17 mouse cellular contexts compared by ENCODE assay signal in the genomic region with DNA sequence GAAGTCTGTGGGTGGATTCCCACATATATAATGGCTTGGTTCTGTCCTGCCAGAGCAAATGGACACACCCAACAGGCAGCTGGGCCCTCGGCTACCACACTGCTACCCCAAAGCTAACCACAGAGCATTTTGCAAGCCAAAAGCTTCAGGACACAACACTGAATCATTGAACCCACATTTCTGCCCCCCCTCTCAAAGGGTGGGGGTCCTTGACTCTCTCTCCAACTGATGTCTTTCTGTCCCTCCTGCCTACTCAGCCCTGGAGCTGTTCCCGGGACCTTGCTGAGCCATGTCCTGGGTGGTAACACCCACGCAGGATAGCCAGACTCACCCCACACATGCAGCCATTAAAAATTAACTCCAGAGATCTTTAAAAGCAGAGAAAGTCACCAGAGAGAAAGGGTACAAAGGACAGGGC. TPM values are rescaled to one million over a fixed set of nuclear protein-coding genes. Genes with fewer than 3 reads are reported as not detected.
DNase-seq lines count a peak whose midpoint lies in the region; ATAC-seq and TF ChIP-seq lines count a peak whose summit lies in the region.
"Had no signal": no experiment of that assay in that cellular context is flagged by ENCODE, and none has a peak within 500 bp of the region (broad histone marks: within the 10 kb centered on the region; RNA-seq: fewer than 3 reads in every experiment).

No protein-coding gene starts in this region.

- no peaks in the 10 kb centered on the region for H3K36me3 ChIP-seq in intestine, embryonic 15.5 days
- no peaks in the 10 kb centered on the region for H3K36me3 ChIP-seq in intestine, embryonic 16.5 days (ENCODE audit: control insufficient read depth, insufficient read depth, low read length)
- H3K36me3 ChIP-seq in liver, embryonic 14.5 days (replicated peaks; ENCODE audit: control insufficient read depth, insufficient read depth, low read depth) = no peaks in the 10 kb centered on the region
- no peaks in the 10 kb centered on the region for H3K36me3 ChIP-seq in midbrain, embryonic 11.5 days (ENCODE audit: control insufficient read depth, insufficient read depth, low read length)
- H3K36me3 ChIP-seq: G1E; neural tube, embryonic 13.5 days had no signal

- no peak for TF ChIP-seq EP300 in liver, embryonic 14.5 days (IDR thresholded peaks at IDR 0.05; ENCODE audit: low read depth)

- H3K4me1 ChIP-seq in intestine, embryonic 15.5 days (replicated peaks) = peaks cover 61% of the 10 kb centered on the region
- H3K4me1 ChIP-seq in intestine, embryonic 16.5 days (ENCODE audit: control insufficient read depth, insufficient read depth, low read length) = peaks cover 63% of the 10 kb centered on the region
- H3K4me1 ChIP-seq in liver, embryonic 14.5 days (replicated peaks; ENCODE audit: control insufficient read depth in 2 of 2, insufficient read depth in 2 of 2, low read length in 1 of 2) = peaks cover 0 to 9% of the 10 kb centered on the region in 2 experiments; a peak in 2 of 4 replicates
- no peaks in the 10 kb centered on the region for H3K4me1 ChIP-seq in cerebellum, adult 2 months (ENCODE audit: control insufficient read depth, insufficient read depth, low read length)
- peaks cover 13% of the 10 kb centered on the region for H3K4me1 ChIP-seq in midbrain, embryonic 11.5 days (ENCODE audit: control insufficient read depth, insufficient read depth, low read length)

- intact Hi-C loops in left cerebral cortex, postnatal 10 days (cut with DNase I) = no loop called here

- no peak for TF ChIP-seq POLR2A in cerebellum, adult 2 months (IDR thresholded peaks at IDR 0.05; ENCODE audit: borderline replicate concordance, insufficient read depth, low read length)

- peak overlapping the region; percentile 48 for H3K27ac ChIP-seq in intestine, embryonic 15.5 days
- H3K27ac ChIP-seq in intestine, embryonic 16.5 days (ENCODE audit: low read length) = no peak overlapping the region
- H3K27ac ChIP-seq in liver, embryonic 14.5 days = no peak overlapping the region
- no peak overlapping the region for H3K27ac ChIP-seq in cerebellum, adult 2 months (ENCODE audit: insufficient read depth, low read length)
- H3K27ac ChIP-seq in midbrain, embryonic 11.5 days (ENCODE audit: low read depth, low read length) = no peak overlapping the region
- H3K27ac ChIP-seq: neural tube, embryonic 13.5 days had no signal

- H3K4me3 ChIP-seq in intestine, embryonic 15.5 days (replicated peaks) = no peak overlapping the region
- no peak overlapping the region for H3K4me3 ChIP-seq in intestine, embryonic 16.5 days (ENCODE audit: low read length)
- no peak overlapping the region for H3K4me3 ChIP-seq in liver, embryonic 14.5 days (ENCODE audit: insufficient read depth in 1 of 2, low read depth in 2 of 2, low read length in 2 of 2)
- no peak overlapping the region for H3K4me3 ChIP-seq in cerebellum, adult 2 months (replicated peaks; ENCODE audit: insufficient read depth, low read depth, low read length)
- H3K4me3 ChIP-seq in midbrain, embryonic 11.5 days (ENCODE audit: low read depth, low read length) = no peak overlapping the region
- H3K4me3 ChIP-seq: neural tube, embryonic 13.5 days; stomach, embryonic 15.5 days had no signal

- H3K9me3 ChIP-seq in intestine, embryonic 15.5 days = no peaks in the 10 kb centered on the region
- no peaks in the 10 kb centered on the region for H3K9me3 ChIP-seq in intestine, embryonic 16.5 days (ENCODE audit: control insufficient read depth, low read length)
- no peaks in the 10 kb centered on the region for H3K9me3 ChIP-seq in liver, embryonic 14.5 days (ENCODE audit: control insufficient read depth, low read length)
- no peaks in the 10 kb centered on the region for H3K9me3 ChIP-seq in midbrain, embryonic 11.5 days (ENCODE audit: control insufficient read depth, low read length)
- H3K9me3 ChIP-seq: G1E; neural tube, embryonic 13.5 days; stomach, embryonic 15.5 days had no signal

- no peaks in the 10 kb centered on the region for H3K27me3 ChIP-seq in intestine, embryonic 15.5 days (replicated peaks)
- no peaks in the 10 kb centered on the region for H3K27me3 ChIP-seq in intestine, embryonic 16.5 days (replicated peaks; ENCODE audit: control insufficient read depth, insufficient read depth, low read length)
- H3K27me3 ChIP-seq in liver, embryonic 14.5 days (ENCODE audit: control insufficient read depth, insufficient read depth, low read length) = no peaks in the 10 kb centered on the region
- no peaks in the 10 kb centered on the region for H3K27me3 ChIP-seq in cerebellum, adult 2 months (ENCODE audit: control insufficient read depth, insufficient read depth, low read length)
- H3K27me3 ChIP-seq in midbrain, embryonic 11.5 days (ENCODE audit: control insufficient read depth, insufficient read depth, low read length) = no peaks in the 10 kb centered on the region
- H3K27me3 ChIP-seq: neural tube, embryonic 13.5 days; stomach, embryonic 15.5 days had no signal

- H3K4me2 ChIP-seq in intestine, embryonic 15.5 days (replicated peaks) = no peak overlapping the region
- H3K4me2 ChIP-seq in intestine, embryonic 16.5 days (ENCODE audit: low read depth, low read length) = no peak overlapping the region
- H3K4me2 ChIP-seq in liver, embryonic 14.5 days (ENCODE audit: low read depth) = no peak overlapping the region
- no peak overlapping the region for H3K4me2 ChIP-seq in midbrain, embryonic 11.5 days
- H3K4me2 ChIP-seq: heart, embryonic 11.5 days; neural tube, embryonic 13.5 days; stomach, embryonic 15.5 days had no signal

- no peak for DNase-seq in liver, embryonic 14.5 days (ENCODE audit: low read depth in 3 of 3, low spot score in 3 of 3)
- DNase-seq in liver = no peak
- DNase-seq in cerebellum, adult 2 months = no peak
- no peak for DNase-seq in midbrain, embryonic 11.5 days (ENCODE audit: low spot score, missing footprints)
- DNase-seq in left cerebral cortex, postnatal 10 days (ENCODE audit: extremely low spot score in 1 of 2, low spot score in 2 of 2) = no peak
- DNase-seq: gastrocnemius, postnatal 14 days; lung, postnatal 36 days; midbrain, embryonic 14.5 days; thymus, postnatal 36 days had no signal

- no peak for ATAC-seq in intestine, embryonic 15.5 days
- no peak for ATAC-seq in intestine, embryonic 16.5 days
- ATAC-seq in liver, embryonic 14.5 days (ENCODE audit: insufficient read depth) = peak; percentile 31; the same call in 1 of the 2 replicates
- peak; percentile 66 for ATAC-seq in granulocyte monocyte progenitor cell, adult 5-6 weeks (replicated peaks; ENCODE audit: poor library complexity, severe bottlenecking)
- ATAC-seq in midbrain, embryonic 11.5 days (ENCODE audit: low FRiP score) = no peak
- ATAC-seq: forebrain, embryonic 16.5 days had no signal

- TF ChIP-seq CTCF in liver, embryonic 14.5 days (IDR thresholded peaks at IDR 0.05; ENCODE audit: low read depth) = no peak
- TF ChIP-seq CTCF in cerebellum, adult 2 months (IDR thresholded peaks at IDR 0.05; ENCODE audit: borderline replicate concordance, insufficient read depth, low read depth, low read length) = no peak

- H3K9ac ChIP-seq in intestine, embryonic 15.5 days = no peak overlapping the region
- no peak overlapping the region for H3K9ac ChIP-seq in intestine, embryonic 16.5 days (ENCODE audit: low read depth, low read length)
- no peak overlapping the region for H3K9ac ChIP-seq in liver, embryonic 14.5 days (replicated peaks)
- H3K9ac ChIP-seq in midbrain, embryonic 11.5 days (ENCODE audit: low read length) = no peak overlapping the region
- H3K9ac ChIP-seq: neural tube, embryonic 13.5 days; stomach, embryonic 15.5 days had no signal

- WGBS in intestine, embryonic 15.5 days = 48% methylated on average over 3 of the region's 3 CpGs
- WGBS in intestine, embryonic 16.5 days = 48% methylated on average over 3 of the region's 3 CpGs
- WGBS in liver, embryonic 14.5 days (ENCODE audit: insufficient replicate concordance) = 50% methylated on average over 3 of the region's 3 CpGs
- WGBS in cerebellum, adult 2 months = 34% methylated on average over 3 of the region's 3 CpGs
- WGBS in midbrain, embryonic 11.5 days = 85% methylated on average over 3 of the region's 3 CpGs

RNA-seq across cellular contexts. Expression of gene Tcf7l1, which starts 45.4 kb away (rescaled TPM):
- polyA plus RNA-seq in intestine, embryonic 15.5 days (2015; fragmentation: Nextera tagmentation; extraction: Ambion mirVana) = 15.0 and 16.2 TPM in 2 replicates
- polyA plus RNA-seq in intestine, embryonic 16.5 days (2015; fragmentation: Nextera tagmentation; extraction: Ambion mirVana) = 8.5 and 11.2 TPM in 2 replicates
- polyA plus RNA-seq in liver, embryonic 14.5 days (2012; rRNA removed) = 3.0 and 3.1 TPM in 2 replicates
- polyA plus RNA-seq in liver, embryonic 14.5 days (2014; fragmentation: Nextera tagmentation; extraction: Ambion mirVana) = 3.1 and 3.6 TPM in 2 replicates
- 3.4 TPM in 1 of 2 replicates, not detected in the other for total RNA-seq in granulocyte monocyte progenitor cell, adult 5-6 weeks (2014; fragmentation: Nextera tagmentation)
- 0.26 TPM in 1 of 2 replicates, not detected in the other for total RNA-seq in granulocyte monocyte progenitor cell, adult 5-6 weeks (2017)
- 5.5 and 6.2 TPM in 2 replicates for polyA plus RNA-seq in cerebellum, adult 2 months (2012; rRNA removed)
- 16.7 and 19.8 TPM in 2 replicates for polyA plus RNA-seq in midbrain, embryonic 11.5 days (2014; fragmentation: Nextera tagmentation; extraction: Ambion mirVana)
- total RNA-seq in left cerebral cortex, postnatal 10 days (2021) = 1 to 10 TPM; 3.4 to 3.6 TPM
- polyA plus RNA-seq: G1E had no signal

Comparison
In these comparisons a context has a peak if more than half of its experiments do, and no peak if none do; other contexts are left out.
1. ATAC-seq: peak in liver, embryonic 14.5 days (single experiment) and granulocyte monocyte progenitor cell, adult 5-6 weeks (single experiment); none in intestine, embryonic 15.5 days (single experiment), intestine, embryonic 16.5 days (single experiment) and midbrain, embryonic 11.5 days (single experiment).